Mouse (Mus musculus): ENCODE measurements around the gene Smim11.

The Smim11 gene

DNA sequence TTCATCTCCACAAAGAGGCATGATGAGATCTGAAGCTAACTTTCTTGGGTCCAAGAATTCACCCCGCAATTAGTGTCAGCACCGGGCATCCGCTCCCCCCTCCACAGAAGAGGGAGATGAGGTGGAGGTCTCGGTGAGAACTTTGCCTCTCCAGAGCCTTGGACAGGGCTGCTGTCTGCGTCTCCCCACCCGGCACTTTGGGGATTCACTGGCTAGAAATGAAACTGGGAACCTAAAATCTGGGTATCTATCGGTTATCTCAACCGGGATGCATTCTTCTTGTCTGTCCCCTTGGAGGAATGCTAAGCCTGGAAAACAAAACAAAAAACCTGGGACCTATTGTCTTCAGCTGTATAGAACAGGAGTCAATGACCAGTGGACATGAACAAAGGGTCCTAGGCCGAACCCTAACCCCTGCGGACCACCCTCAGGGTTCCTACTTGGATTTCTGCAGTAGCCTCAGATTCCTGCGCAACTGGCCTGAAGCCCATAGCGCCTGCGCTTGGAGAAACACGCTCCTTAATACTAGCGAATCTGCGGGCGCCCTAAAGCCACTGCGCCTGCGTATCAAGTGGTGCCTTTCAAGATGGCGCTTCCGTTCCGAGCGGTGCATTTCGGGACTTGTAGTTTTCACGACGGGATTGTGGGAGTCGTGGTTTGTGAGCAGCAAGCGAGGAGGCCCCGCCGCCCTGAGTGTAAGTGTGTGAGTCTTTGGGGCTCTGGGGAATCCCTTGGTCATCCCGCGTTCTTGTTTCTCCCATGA lies at the start of gene Smim11:
Smim11 (plus strand) TSS at position 638 of the 763 bp plus-strand sequence.
- peak; percentile 95 to 96 for DNase-seq

DNA sequence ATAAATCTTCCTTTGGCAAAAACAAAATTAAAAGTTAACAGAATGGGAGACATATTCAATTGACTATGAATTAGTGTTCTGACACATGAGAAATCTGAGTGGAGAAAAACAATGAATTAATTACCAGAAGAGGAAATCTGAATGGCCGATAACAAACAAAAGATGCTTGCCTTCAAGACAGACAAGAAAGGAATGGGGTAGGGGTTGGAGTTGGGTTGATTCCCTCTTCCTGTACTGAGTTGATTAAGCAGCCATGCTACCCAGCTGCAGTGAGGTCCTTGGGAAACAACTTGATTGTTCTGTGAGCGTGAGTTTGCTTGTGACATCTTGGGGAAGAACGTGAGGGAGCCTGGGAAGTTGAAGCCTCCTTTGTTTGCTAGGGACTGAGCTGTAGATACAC lies 46.8 kb upstream of the Smim11 start:
- DNase-seq, result no peak

DNA sequence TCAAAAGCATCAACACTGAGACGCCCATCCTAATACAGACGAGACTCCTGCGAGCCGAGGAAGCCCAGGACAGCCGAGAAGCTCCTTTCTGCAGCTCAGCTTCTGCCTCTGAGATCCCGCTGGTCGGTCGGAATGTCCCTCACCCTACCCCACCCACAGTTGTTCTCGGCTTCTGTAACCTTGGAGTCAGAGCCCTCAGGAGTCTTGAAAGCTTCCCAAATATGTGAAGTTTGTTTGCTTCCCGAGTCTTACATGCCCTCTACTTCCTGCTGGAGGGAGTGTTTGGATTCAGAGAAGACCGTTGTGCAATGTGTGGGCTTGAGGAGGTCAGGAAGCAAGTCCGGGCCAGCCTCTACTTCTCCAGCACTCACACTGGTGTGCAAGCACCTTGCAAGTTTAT lies 33.2 kb upstream of the Smim11 start:
- DNase-seq, result no peak

DNA sequence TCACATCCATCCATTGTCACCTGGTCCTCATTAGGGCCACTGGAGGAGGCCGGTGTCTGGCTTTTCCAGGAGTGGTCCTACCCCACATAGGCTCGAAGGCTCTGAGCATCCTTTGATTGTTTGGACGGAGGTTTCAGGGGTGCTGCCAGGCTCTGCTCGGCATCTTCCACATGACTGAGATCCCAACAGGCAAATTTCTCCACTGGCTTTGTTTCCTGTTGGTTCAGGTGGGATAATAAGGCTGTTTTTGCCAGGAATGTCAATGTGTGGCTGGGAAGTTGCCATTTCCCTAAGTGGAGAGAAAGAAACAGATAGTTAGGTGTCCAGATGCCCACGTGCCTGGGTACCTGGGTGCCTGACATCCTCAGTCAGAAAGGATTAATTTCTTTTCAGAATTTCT lies 26.6 kb upstream of the Smim11 start:
- DNase-seq, result no peak

DNA sequence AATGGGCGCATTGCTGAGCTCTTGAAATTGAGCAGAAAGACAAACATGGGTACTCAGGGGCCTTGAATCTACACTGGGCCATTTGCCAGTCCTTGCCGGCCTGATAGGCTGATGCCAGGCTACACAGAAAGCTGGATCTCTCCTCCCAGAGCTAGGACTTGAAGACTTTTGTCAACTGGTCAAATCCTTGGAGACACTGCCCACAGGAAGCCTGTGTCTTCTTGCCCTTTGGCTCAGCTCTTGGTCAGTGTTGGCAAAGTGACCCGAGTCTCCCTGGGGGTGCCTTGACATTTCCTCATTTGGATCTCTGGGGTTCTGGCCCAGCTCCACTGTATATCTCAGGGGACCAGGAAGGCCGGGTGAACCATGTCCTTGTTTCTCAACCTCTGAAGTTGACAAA lies 25.6 kb upstream of the Smim11 start:
- DNase-seq, result no peak

DNA sequence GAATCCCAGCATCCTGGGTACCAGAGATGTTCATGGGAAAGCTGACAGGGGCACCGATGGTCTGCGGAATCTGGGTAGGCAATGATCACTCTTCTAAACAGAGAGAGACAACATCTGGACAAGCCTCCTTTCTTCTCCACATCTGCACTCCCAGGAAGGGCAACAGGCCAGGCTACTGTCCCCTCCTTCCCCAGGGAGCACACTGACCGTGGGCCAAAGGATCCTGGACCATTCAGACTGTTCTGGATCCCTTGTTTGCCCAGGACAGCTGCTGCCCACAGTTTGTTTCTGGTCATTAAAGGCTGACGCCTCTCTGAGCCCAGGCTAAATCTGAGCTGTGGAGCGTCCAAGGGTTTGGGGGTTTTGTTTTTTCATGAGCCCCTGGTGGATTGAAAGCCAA lies 18.4 kb upstream of the Smim11 start:
- DNase-seq, result no peak

DNA sequence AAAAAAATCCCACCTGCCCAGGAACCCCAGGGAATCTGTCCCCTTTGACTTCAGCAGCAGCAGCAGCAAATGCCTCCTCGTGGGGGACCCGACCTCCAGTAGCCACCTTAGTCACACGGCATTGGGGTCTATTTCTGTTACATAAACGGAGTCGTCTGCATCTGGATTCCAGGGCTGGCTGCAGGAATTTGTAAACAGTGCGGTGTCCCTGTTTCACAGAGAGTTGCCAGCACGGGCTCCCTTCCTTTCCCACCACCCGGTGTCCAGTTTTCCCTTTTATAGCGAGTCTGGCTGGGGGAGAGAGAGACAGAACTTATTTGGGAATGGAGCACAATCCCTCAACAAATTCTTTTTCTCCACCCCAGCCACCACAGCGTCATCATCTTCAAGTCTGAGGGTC lies 16.0 kb upstream of the Smim11 start:
- DNase-seq, result no peak

DNA sequence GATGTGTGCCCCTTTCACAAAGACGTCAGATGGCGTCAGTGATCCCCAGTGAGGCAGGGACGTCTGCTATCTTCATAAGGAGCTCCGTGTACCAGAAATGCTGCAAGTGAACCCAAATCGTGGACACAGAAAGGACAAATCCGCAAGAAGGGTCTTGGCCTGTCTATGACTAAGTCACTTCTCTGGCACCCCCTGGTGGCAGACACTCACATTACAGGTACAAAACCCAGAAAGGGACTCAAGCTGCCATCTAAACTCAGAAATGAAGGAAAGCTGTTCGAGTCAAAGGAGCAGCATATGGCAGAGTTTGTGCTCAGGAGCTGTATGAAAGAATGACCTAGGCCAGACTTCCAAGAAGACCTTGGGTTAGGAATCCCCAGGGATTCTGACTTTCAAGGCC lies 14.5 kb upstream of the Smim11 start:
- peak; percentile 73 to 89 for DNase-seq

DNA sequence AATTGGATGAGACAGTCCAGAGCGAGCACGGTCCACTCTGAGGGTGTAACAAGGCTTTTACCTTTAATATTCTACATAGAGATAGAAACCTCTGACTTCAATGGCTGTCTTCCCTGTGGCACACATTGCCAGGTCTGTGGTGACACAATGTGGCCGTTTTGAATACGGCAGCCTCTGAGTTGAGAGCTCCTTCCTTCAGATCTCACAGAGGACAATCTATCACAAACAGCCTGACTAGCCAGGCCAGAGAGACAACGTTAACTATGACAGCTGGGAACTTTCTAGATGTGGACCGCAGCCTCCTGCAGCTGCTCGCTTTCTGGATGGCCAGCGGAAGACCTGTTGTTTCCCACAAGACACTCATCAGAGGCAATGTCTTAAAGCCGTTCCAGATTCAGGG lies 12.3 kb upstream of the Smim11 start:
- DNase-seq, result peak; percentile 23

DNA sequence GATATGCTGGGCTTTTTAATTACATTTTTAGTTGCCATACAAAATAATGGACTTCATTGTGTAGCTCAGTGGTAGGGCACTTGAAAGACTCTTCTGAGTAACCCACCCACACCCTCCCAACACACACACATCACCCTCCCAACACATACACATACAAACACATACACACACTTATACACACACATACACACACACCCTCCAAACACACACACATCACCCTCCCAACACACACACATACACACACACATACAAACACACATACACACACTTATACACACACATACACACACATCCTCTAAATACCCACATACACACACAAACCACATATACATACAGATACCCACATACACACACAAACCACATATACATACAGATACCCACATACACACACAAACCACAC lies 11.0 kb upstream of the Smim11 start:
- no peak for DNase-seq

DNA sequence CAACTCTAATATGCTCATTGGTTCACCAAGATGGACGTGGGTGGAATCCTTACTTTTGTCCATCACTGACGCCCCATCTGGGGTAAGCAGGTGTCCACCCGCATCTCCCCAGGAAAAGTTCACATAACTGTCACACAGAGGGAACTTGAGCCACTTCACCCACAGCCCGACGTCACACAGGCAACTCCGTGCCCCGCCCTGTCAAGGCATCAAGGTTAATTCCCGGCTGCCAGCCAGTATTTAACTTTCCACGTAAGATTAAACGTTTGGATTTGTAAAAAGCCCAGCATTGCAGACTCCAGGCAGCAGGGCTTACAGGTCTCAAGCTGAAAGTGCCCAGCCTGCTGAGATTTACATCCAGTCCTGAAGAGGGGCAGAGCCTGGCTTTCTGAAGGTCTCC lies 9.0 kb upstream of the Smim11 start, which contains the start of gene Kcne2:
Kcne2 (plus strand) TSS at position 289 of the 400 bp plus-strand sequence.
- DNase-seq, result no peak

DNA sequence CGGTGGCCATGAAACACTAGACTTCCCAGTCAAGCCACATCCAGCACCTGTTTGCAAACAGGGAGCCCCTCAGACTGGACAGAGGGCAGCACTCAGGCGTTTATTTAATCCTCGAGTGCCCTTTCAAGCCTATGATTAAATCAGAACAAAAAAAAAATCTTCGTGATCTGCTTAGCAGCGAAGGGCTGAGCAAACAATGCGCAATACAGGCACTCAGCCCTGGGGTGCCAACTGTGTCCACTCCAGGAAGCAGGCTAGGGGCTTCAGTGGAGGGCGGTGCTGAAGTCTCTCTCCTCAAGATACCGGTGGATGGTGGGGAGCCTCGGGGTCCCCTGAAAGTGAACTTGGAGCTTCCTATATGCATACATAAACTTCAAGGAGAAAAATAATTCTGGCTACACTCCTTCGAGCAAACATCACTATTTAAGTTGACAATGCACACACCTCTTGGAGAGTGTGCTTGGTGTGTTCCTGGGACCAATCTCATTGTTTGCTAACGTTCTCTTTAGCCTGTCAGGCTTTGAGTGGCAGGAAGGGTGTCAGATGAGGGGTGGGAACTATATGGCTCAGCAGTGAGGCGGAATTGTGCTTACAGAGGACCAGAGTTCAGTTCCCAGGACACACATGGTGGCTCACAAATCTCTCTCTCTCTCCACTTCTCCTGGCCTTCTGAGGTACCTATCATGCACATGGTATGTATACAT lies 6.7 kb upstream of the Smim11 start:
- no peak for DNase-seq

DNA sequence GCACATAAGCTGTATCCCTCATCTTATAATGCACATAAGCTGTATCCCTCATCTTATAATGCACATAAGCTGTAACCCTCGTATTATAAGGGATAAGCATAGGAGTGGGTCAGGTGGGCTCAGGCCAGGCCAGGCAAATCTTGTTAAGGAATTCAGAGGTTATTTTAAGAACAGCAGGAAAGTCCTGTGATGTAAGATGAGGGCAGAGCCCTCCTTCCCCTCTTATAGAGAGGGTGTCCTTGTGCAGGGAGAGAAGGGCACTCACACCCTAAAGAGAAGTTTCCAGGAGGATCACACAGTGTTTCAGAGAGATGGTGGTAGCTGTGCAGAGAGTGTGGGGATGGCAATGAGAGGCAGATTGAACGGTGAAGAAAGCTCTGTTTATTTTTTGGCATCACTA lies 5.8 kb upstream of the Smim11 start:
- DNase-seq, result no peak

DNA sequence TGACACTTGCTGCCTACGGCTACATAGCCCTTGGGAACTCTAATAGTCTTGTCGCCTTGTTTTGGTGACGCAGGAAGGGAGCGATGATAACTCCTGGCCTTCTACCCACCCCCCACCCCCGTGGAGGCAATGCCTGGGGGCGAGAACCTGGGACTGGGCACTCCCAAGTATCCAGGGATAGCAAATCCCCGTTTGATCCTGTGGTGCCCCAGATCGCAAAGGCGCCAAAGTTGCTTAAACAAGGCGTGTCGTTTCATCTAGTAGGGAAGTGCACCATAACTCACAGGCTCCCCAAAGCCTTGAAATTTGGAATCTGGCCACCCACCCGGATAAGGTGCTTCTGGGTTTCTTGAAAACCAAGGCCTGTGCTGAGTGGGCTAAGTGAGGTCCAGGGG lies 323 bp downstream of the Smim11 start:
- peak; percentile 35 to 44 for DNase-seq

DNA sequence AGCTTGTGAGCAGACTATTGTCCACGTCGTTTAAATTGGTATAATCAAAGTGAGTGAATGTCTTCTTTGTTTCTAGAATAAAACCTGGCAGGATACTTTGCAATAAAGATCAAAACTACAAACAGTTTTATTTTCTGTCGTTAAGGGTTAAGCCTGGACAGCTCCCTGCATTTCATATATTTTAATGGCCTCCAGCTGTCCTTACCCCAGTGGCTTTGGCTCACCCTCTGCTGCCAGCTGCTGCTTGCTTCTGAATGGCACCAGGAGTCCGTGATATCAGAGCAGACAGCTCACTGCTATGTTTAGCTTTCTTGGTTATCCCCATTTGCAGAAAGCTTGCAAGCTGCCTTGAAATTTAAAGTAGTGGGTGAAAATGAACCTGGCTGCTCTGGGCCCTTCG lies 903 bp downstream of the Smim11 start:
- no peak for DNase-seq

DNA sequence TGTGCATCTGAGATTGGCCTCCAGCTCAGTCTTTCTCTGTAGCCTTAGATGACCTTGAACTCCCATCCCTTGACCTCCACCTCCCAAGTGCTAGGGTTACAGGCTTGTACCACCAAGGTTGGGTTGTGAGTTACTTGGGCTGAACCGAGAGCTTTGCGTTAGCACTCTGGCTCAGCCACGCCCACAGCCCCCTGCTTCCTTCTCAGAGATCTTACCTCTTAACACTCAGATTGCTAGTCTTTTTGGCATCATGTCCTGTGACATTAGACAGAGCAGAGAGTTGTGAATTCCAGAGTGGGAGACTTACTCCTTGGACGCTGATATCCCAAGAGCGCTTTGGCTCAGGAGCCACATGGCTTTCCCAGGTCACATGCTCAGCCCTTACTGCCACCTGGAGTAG lies 1.4 kb downstream of the Smim11 start:
- no peak for DNase-seq

DNA sequence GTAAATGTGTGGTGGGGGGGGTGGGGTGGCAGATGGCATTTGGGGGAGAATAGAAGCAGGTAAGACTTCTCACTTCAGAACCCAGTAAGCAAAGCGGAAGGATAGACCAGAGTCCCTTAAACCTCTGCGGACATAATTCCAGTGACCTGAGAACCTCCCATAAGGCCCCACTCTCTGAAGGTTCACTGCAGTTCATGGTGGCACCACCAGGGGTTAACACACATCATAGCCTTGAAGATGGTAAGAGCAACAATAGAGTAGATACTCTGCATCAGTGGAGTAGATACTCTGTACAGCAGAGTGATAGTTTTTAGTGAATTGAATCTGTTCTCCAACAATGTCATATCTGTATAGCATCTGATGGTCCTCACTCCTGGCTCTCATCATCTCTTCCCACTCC lies 4.4 kb downstream of the Smim11 start:
- no peak for DNase-seq

DNA sequence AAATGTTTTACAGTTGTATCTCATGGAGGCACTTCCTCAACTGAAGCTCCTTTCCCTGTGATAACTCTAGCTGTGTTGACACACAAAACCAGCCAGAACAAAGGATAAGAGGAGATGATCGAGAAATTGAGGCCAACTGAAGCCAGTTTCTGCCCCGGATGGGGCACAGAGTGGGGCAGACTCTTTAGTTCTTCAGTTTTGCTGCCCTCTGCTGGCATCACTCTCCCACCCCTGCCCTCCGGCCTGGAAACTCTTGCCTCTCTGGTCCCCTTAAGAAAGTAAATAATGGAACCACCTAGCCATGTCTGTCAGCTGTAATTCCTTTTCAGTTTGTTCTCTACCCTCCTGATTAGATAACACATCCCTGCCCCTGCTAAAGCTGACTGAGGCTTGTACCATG lies 6.9 kb downstream of the Smim11 start:
- DNase-seq, result no peak

DNA sequence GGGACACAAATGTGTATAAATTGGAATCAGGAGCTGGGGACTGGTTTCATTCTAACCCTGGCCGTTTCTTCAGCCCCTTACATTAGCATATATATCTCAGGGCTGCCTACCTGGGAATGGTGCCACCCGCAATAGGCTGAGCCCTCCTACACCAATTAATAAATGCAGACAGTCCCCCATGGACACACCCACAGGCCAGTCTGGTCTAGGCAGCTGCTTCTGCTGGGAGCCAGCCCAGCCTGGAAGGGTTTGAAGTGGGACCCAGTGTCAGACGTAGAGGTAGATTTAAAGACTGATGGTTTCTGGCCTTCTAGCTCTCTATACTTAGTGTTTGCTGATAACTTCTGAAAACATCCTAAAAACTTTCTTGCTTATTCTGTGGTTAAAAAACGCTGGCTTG lies 8.0 kb downstream of the Smim11 start:
- no peak for DNase-seq

DNA sequence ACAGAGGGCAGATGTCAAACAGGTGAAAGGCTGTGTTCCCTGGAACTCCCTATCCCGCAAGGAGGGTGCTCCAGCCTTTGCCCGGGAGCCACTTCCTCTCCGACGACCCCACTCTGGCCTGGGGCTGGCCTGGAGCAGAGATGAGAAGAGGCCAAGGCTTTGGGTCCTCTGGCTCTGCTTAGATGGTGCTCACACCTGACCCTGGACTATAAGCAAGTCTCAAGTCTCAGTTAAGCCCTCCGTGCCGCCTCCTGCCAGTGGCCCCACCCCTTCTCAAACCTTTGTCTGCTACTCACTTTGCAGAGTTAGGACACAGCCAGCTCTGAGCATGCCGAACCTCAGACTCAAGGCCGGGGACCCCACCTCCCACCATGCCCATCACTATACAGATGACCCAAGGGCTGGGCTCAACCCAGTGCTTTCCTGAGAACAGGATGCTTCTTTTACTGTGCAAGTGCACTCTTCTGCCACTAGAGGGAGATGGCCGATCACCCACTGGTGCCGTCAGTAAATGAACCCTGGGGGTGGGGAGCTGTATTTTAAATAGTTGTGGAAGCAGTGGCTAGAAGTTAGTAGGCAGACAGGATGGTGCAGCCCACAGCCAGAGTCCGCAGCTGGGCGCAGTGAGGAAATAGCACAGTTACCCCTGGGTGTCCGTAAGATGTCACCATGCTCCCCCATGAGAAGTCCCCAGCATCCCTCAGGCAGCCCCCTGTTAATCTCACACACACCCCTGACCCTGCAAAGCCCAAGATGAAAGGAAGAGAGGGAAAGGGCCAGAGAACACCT lies 13.1 kb downstream of the Smim11 start:
- DNase-seq, result peak; percentile 23 to 31

DNA sequence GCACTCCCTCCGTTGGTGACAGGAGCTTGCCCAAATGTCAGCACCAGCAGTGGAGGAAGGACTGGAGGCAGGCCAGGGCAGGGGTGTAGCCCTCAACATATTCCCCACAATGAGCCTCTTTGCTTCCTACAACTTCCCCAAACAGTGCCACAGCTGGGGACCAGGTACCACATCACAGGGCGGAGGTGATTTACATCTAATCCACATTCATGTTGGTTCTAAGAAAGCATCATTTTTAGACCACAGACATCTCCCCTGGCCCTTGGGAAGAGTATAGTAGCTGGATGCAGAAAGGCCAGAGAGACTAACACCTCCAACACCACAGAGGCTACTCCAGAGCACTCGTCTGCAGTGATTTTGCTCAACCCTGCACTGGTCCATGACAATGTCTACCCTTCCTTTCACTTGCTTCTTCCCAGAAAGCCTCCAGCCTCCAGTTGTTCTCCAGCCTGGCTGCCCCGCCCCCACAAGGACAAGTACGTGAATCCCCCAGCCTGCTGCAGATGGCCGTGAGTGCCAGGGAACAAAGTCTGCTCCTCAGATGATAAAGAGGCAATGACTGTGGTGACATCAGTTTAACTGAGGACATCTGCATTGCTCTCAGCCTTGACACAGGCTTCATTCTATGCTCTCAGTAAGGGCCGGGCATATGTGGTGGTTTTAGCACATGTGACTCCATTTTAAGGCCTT lies 15.1 kb downstream of the Smim11 start:
- DNase-seq, result no peak

DNA sequence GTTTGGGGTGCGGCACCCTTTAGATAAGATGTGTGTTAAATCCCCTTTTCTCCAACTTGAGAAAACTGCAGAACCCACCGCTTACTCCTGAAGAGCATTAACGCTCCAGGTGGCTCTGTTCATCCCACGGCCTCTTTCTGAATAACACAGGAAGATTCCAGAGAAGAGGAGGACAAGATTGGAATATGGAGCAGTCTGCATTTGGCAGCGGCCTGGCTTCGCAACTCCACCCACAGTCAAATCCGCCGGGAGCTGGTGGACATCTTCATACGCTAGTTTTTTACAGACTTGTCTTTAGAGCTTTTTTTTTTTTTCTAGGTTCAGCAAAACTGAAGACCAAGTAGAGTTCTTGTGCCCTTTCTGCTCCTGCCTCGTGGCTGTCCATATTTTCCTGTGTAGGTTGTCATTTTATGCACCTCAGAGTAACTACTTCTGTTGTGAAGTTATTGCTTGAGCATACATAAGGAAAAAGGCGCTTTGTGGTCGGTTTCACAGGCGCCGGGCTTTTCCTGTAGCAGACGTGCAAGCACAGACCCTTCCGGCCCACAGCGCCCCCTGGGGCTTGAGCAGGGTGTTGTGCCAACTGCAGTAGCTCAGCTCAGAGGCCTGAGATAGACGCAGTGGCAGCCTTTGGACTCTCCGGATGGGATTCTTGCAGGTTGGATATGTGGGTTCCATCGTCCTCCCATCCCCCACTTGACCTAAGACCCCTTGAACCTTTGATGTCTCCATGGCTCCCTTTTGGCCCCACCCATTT lies 18.4 kb downstream of the Smim11 start:
- peak in 1 of 2 experiments; percentile 21 for DNase-seq

All from kidney, adult 8-10 months (tissue).